Mouse (Mus musculus) adrenal gland (tissue): ENCODE results near the gene Eif3i.

Experiments used
- intact Hi-C: fragments of 180-260 bp; cut with DNase I; formaldehyde crosslinking; loops from one replicate; pipeline ENCODE4 v1.15.1; 2025

The Eif3i gene

GRCm38 (mm10) chr4:129620419-129621282, 20.2 kb upstream of the Eif3i start:
- intact Hi-C loops = no loop called here

GRCm38 (mm10) chr4:129618786-129619691, 18.6 kb upstream of the Eif3i start, which contains the start of gene Iqcc:
TSS of gene Iqcc (minus strand) at chr4:129619099.
- intact Hi-C loops = no loop called here

GRCm38 (mm10) chr4:129618031-129618430, 17.6 kb upstream of the Eif3i start:
- intact Hi-C loops = no loop called here

- intact Hi-C loops = no loop called here
Observed at GRCm38 (mm10) chr4:129617121-129617641, 16.7 kb upstream of the Eif3i start.

DNA sequence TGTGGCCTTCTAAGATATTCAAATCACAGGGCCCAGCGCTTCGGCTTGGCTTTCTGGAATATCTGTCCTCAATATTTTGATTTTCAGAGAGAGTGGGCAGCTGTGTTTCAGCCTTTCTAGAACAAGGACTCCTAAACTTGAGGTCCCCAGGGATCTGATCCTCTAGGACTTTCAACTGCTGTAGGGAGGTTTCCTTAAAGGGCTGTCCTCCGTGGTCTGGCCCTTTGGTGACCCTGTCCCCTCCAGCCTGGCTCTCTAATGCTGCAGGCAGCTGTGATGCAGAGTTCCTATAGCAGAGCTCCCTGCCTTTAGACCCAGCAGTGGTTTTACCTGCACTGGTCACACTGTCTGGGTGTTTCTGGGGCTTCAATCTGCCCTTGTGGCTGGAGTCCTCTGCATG, 16.2 kb upstream of the Eif3i start:
- intact Hi-C loops = no loop called here

DNA sequence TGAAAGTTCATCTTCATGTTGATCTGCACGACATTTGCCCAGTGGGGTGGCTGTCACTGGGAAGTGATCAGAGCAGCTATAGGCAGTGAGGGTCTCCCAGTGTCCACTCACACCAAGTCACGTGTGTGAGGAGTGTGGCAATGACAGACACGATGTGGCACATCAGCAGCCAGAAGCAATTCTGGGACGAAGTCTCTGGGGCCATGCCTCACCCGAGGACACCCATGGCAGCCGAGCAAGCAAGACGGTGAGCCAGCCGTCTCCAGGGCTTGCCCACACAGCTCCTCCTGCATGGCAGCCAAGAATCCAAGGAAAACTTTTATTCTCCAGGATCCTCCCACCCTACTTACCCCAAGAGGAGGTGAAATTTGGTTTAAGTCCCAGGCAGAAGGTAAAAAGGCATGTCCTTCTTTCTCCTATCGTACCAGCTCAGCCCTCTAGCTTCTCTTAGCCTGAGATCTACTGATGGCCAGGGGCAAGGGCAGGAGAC, 15.4 kb upstream of the Eif3i start:
- intact Hi-C loops = no loop called here

DNA sequence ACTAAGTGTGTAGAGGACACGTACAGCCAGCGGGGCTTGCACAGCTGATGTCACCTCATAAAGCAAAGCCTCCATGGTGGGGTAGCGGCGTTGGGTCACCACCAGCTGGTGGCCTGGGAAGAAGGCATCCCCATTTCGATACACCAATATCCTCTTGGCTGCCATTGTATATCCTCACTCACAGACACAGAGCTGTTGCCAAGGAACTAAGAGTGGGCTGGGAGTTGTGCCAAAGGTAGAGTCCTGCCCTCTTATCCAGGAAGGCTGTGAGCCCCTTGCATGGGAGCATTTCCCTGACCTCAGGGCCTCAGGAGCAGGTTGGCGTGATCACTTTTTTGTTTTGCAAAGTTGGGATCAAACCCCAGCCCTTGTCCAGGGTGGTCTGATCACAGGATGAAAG, 13.6 kb upstream of the Eif3i start, which contains the start of gene Dcdc2b:
Gene Dcdc2b, minus strand, starts transcription at position 165 of the 400 bp plus-strand sequence.
- intact Hi-C loops = loop anchor here (5.0 kb wide), 1 partner anchor 37 kb away; the partner anchor contains the start of gene Fam167b

DNA sequence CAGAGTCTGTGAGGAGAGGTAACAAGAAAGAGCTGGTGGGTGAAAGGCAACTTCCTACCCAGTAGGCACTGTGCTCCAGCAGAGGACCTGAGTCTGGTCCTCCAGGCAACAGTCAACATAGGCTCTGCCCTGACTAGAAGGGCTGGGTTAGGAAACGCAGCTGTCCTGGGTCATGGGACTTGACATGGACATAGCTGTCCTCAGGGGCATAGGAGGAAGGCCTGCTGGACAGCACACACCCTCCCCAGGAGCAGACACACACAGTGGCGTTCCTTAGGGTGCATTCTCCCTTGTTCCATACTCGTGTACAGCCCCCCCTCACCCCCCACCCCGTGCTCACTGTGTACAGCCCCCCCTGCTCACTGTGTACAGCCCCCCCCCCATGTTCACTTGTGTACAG, 10.0 kb upstream of the Eif3i start:
- intact Hi-C loops = loop anchor here (5.0 kb wide), 1 partner anchor 33 kb away; the partner anchor contains the start of gene Fam167b

DNA sequence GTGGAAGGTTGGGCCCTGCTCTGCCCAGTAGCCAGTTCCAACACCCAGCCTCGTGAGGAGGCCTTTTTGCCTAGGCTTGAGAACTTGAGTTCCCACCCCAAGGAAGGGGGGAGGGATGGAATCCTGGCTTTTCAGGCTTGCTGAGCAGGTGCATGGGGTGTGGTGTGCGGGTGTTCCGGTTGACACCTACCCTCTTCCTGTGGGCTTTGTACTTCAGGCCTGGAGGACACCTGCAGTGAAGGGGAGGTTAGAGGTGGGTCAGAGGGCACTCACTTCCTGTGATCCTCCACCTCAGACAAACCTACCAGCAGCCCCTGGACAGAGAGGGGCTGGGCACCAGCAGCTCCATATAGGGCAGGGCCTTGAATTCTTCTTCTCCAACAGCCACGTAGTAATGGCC, 9.6 kb upstream of the Eif3i start:
- intact Hi-C loops = loop anchor here (5.0 kb wide), 1 partner anchor 33 kb away; the partner anchor contains the start of gene Fam167b

DNA sequence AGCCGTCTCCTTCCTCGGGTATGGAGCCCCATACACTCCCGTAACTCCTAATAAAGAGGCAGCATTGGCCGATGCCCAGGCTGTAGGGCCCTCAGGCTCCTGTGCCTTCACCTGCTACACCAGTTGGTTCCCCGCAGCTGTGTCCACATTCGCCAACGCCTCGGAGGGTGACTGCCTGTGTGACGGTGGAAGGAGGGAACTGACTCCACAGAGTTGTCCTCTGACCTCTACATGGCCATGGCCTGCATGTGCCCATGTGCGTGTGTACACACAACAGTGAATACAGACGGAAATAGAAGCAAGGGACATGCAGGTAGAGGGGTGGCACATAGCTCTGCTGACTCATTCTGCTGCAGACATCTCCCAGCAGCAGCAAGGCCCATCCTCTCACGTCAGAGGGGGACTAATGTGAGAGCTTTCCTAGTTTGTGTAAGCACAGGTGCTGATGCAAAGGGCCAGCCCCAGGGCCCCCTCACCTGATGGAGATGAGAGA, 8.7 kb upstream of the Eif3i start:
- intact Hi-C loops = loop anchor here (10.0 kb wide), 1 partner anchor 64 kb away; the partner anchor contains the start of gene Hdac1

GRCm38 (mm10) chr4:129608426-129609025, 8.1 kb upstream of the Eif3i start:
- intact Hi-C loops = loop anchor here (10.0 kb wide), 1 partner anchor 64 kb away; the partner anchor contains the start of gene Hdac1

DNA sequence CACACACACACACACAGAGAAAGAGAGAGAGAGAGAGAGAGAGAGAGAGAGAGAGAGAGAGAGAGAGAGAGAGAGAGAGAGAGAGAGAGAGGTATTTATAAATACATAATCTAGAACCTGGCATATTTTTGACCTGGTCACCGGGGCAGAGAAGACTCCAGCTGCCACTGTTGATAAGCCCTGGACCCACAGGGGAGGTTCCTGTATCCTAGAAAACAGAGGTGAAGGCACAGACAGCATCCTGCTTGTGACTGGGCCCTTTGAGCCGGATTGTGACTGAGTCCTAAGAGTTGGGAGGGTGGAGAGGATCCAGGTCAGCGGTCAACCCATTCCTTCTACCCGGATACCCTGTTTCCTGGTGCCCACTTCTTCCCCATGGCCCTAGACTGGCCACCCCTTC, 11.6 kb downstream of the Eif3i start:
- intact Hi-C loops = no loop called here

- intact Hi-C loops = no loop called here
Observed at GRCm38 (mm10) chr4:129586943-129587342, 13.5 kb downstream of the Eif3i start.

DNA sequence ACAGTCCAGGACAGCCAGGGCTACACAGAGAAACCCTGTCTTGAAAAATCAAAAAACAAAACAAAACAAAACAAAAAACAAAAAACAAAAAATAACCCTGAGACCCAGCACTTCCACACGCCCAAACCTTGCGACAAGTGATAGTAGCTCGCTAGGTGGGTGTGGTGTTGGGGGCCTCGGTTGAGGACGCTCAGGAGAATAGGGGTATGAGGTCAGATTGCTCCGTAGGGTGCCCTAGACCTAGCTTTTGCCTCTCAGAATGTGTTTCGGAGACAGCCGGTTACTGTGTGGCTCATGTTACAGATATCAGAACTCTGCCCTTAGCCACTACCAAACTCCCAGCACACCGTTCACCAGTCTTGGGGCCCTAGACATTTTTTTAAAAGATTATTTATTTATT, 14.7 kb downstream of the Eif3i start:
- intact Hi-C loops = no loop called here

DNA sequence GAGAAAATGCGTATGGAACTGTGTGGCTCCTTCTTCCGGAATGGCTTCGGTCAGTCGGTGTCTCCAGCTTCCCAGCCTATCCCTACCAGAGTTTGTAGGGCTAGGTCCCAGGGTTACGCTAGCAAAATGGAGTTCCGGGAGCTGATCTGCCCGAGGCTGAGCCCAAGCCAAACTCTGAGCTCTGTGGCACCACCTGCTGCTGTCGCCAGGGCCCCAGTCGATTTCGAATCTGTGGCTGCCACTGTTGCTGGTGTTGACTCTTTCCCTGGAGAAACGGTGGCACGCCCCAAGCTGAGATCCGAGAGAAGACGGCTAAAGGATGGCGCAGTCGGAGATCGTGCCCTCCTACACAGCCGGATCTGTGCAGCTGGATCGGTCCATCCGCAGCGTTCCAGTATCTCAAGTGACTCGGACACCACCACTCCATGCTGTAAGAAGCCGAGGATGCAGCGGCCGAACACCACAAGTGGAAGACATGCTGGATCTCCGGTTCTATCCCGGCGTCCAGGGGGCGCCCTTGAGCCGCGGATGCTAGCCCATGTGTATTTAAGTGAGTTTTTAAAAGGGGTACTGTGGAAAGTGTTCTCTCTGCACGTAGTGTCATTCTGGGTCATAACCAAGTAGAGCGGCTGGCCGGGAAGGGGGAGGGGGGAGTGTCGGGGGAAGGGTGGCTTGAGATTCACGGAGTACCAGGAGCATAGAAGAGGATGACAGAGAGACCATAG, 15.4 kb downstream of the Eif3i start:
- intact Hi-C loops = no loop called here

- intact Hi-C loops = no loop called here
Observed at GRCm38 (mm10) chr4:129584370-129584769, 16.1 kb downstream of the Eif3i start.

DNA sequence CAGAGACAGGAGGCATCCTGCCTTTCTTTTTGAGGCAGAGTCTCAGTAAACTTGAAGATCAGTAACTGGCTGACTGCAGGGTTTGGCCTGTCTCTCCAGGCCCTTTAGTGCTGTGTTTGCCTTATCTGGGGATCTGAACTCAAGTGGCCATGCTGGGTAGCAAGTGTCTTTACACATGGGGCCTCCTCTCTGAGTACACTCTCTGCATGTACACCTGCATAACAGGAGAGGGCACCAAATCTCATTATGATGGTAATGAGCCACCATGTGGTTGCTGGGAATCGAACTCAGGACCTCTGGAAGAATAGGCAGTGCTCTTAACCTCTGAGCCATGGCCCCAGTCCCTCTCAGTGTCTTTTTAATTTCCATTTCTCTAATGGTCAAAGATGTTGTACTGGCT, 18.2 kb downstream of the Eif3i start:
- intact Hi-C loops = no loop called here

GRCm38 (mm10) chr4:129580347-129580746, 20.1 kb downstream of the Eif3i start:
- intact Hi-C loops = no loop called here

- intact Hi-C loops = loop anchor here (5.0 kb wide), 1 partner anchor 34 kb away; the partner anchor contains the start of gene Dcdc2b
Observed at GRCm38 (mm10) chr4:129578466-129578865, 22.0 kb downstream of the Eif3i start, which contains the start of gene Fam167b. TSS of gene Fam167b (minus strand) at chr4:129578549.

DNA sequence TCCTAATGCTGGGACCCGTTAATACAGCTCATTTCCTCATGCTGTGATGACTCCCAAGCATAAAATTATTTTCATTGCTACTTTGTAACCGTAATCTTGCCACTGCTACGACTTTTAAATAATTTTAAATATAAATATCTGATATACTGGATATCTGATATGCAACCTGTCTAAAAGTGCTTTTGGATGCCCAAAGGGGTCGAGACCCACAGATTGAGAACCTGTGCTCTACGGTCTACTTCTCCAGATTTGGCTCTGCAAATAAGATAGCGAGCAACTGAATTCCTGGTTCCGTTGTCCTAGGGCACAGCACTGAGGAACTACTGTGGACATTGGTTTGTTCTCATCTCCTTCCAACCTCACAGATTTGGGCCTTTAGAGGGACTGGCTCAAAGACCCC, 22.8 kb downstream of the Eif3i start:
- intact Hi-C loops = loop anchor here (5.0 kb wide), 1 partner anchor 35 kb away; the partner anchor contains the start of gene Dcdc2b
